Mouse (Mus musculus) gastrocnemius, postnatal 10 days (tissue): ENCODE results near the gene Rnf10. TPM values are rescaled to one million over a fixed set of nuclear protein-coding genes. Genes with fewer than 3 reads are reported as not detected.

Experiments used
- DNase-seq: peaks from one replicate; pipeline ENCODE4 v3.0.0; 2021; ENCODE audit warnings: mixed read lengths
- total RNA-seq, 2 experiments: library from RNA; stranded (reverse); gene quantifications; 2 replicates each; pipeline ENCODE4 v1.2.3; 2021

Rnf10 gene
- total RNA-seq, 2 experiments from 2014 or later = 220 to 226 TPM

- DNase-seq = peak; percentile 96
Measured at GRCm38 (mm10) chr5:115235786-115236263, 36.9 kb downstream of the Rnf10 start, which contains the start of gene Pop5. Gene Pop5, plus strand, starts transcription at chr5:115235836.

DNA sequence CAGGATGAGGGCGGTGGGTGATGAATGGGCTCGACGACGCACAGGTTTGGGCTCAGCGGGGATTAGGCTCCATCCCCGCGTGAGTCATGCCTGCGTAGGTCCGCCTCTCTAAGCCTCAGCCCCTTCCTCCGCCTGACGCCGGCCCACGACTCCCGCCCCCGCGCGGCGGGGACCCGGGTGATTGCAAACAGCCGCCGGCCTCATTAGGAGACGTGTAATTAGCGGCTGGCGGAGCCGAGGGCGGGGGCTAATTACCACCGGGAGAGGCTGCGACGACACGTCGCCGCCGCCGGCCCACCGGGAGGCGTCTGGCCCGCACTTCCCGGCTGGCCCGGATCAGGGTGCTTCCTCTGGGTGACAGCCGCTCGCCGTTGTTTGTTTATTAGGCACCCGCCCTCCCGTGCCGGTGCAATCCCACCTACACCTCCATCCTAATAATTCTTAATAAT is 37.4 kb downstream of the Rnf10 start:
- peak; percentile 51 for DNase-seq

DNA sequence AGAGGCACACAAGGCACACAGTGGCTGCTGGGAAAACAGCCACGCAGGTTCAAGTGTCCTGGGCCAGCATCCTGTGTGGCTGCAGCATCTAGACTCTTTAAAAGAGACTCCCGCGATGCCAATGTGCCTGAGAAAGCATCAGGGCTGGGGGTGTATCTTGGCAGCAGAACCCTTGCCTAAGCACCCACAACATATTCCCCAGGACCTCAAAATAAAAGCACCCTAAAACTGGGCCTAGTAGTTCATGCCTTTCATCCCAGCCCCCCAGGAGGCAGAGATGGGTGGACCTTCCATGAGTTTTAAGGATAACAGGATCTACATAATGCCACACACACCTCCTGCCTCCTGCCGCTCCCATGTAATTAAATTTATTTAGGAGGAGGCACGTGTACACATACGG is 38.2 kb downstream of the Rnf10 start:
- no peak for DNase-seq

DNA sequence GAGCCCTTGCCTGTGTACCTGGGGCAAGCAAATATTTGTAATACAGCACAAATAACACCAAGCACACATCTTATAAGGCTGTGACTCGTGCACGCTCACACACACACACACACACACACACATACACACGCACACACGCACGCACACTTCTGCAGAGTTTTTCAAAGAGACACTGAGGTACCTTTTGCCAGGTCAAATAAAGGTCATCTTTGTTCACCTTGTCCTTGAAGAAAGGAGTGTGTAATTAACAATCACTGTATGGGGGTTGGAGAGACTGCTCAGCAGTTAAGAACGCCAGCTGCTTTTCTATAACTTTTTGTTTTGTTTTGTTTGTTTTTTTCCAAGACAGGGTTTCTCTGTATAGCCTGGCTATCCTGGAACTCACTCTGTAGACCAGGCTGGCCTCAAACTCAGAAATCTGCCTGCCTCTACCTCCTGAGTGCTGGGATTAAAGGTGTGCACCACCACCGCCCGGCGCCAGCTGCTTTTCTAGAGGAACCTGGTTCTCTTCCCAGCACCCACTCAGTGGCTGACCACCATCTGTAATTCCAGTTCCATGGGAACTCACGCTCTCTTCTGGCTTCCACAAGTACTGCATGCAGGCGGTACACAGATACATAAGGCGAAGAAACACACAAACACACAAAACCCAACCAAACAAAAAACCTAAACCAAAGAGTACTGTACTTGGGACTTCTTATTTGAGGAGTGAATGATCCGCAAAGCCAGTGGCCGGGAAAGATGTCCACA is 39.5 kb downstream of the Rnf10 start:
- DNase-seq = no peak

DNA sequence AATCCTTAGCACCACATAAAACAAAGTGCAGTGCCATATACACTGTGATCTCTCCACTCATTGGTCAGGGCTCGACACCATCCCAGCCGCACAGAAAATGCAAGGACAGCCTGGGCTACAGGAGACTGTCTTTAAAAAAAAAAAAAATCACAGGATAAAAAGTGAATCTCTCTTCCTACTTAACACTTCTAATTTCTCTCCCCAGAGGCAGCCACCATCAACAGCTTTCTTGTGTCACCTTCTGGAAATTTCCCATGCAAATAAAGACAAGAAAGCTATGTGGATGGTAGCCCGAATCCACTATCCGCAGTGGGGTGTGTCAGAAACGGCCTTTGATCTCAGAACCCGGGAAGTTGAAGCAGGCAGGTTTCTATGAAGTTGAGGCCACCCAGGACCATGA is 40.2 kb downstream of the Rnf10 start:
- DNase-seq = no peak

- no peak for DNase-seq
Measured at GRCm38 (mm10) chr5:115231552-115232120, 41.1 kb downstream of the Rnf10 start.

DNA sequence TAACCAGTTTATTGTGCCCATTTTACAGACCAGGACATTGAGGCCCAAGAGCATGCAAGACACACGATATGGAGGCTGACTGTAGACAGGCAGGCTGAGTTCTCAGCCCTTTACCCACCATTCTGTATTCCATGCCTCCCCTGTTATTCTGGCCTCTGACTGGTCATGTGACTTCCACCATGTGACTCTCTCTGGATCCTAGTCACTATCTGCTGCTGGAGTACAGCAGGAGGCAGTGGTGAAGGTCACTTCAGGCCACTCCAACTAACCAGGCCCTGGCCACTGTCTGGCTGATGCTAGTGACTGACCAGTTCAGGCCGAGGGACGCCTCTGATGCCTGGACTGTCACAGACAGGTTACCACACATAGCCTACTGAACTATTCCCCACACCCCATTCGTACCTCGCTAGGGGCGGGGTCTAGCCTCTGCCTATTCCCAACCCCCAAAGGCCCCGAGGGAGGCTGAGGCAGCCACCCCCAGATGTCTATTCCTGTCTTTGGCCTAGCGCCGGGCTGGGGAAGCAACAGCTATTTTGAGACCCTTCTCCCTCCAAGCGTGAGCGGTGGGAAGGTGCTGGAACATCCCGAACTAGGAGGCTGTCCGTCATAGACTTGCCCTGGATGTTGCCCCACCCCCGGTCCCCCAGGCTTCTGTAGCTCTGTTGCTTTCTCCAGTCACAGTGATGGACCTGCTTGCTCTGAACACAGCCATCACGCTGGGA is 41.7 kb downstream of the Rnf10 start:
- DNase-seq = no peak

GRCm38 (mm10) chr5:115222485-115222884 is 50.2 kb downstream of the Rnf10 start:
- DNase-seq = no peak

DNA sequence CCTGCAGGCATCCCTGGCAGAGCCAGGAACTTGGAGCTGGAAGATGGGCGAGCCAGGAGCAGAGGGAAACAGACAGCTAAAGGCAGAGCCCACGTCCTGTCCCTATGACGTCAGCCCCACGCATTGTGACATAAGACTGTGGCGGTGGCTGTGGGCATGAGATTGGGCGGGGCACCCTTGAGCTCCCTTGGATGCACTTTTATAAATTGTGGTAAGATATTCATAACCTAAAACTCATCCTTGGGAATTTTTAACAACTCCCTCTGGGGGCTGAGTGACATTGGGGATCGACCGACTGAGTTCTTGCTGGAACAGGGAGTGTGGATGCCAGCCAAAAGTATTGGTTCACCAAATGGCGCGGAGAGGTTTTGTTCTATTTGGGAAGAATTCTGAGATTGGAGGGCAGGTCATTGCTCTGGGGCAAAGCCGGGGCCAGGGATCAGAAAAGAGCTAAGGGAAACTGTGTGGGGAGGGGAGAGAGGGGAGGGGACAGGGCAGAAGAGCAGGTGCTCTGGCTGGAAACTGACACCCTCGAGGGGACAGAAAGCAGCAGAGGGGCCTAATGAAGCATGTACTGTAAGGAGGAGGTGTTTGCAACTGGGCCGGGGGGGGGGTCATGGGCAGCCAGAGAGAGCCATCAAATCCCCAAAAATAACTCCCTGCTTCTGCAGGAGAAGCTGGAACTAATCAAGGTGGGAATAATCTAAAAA is 51.6 kb downstream of the Rnf10 start:
- no peak for DNase-seq

- no peak for DNase-seq
Measured at GRCm38 (mm10) chr5:115217998-115218397, 54.7 kb downstream of the Rnf10 start.

- no peak for DNase-seq
Measured at GRCm38 (mm10) chr5:115215273-115216185, 57.2 kb downstream of the Rnf10 start.

DNA sequence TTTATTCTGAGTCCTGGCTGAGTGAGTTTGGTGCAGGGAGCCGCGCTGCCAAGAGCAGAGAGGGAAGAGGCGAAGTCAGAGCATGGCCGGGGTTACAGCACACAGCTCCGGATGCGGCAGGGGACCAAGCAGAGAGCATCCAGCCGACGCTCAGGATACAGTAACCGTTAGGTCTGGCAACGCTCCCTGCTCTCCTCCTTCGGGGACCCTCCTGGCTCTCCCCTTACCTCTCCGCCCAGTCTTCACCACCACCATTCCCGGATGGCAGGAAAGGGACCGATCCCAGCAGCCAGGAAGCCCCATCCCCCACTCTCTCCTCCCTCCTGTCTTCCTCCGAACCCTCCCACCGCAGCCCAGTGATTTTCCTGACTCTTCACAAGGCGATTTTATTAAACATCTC is 57.8 kb downstream of the Rnf10 start:
- peak; percentile 31 for DNase-seq

GRCm38 (mm10) chr5:115212861-115213260 is 59.8 kb downstream of the Rnf10 start:
- no peak for DNase-seq

GRCm38 (mm10) chr5:115212451-115212850 is 60.2 kb downstream of the Rnf10 start:
- no peak for DNase-seq

DNA sequence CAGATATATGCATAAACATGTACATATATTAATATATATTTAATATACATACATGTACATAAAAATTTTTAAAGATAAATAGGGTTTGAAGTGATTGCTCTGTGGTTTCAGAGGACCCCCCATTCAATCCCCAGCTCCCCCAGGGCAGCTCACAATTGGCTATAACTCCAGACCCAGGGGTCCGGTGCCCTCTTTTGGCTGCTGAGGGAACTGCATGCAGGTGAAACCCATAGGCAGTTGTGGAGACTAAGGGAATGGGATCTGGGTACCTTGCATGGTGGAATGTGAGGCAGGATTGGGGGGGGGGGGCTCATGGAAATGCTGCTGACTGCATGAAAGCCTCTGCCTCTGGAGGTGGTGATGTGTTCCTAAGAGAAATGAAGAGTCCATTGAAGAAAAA is 62.3 kb downstream of the Rnf10 start:
- DNase-seq = no peak

DNA sequence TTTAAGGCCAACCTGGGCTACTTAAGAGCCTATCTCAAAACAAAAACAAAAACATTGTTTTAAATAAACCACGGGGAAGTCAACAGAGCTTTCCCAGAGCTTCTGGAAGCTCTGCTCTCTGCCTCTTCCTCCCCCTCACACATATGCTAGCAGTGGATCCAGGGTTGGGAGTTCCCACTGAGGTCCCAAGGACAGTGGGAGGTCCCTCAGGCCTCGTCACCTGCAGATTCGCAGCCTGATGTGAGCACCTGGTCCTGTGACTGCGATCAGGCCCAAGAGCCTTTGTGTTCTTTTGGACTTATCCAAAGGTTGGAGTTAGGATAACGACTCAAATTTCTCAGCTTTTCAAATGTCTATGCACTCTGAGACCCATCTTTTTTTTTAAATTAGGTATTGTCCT is 64.1 kb downstream of the Rnf10 start:
- DNase-seq = no peak

DNA sequence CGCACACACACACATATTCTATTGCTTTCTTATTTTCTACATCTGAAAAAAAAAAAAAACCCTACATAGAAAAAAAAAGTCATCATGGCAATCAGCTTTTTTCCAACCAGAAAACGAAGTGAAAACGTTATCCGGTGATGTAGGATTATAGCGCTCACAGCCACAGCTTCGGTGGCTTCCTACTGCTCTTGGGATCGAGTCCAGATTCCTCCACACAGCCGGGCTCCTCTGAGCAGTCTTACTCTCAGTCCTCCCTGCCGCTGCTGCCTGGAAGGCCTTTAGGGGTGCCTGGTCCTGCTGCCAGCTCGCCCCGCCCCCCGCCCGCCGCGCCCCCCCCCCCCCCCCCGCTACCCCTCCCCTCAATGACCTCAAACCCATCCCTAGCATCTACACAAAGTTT is 64.8 kb downstream of the Rnf10 start:
- DNase-seq = no peak

- no peak for DNase-seq
Measured at GRCm38 (mm10) chr5:115207244-115207643, 65.5 kb downstream of the Rnf10 start.

GRCm38 (mm10) chr5:115204562-115205311 is 68.0 kb downstream of the Rnf10 start:
- DNase-seq = peak; percentile 46

DNA sequence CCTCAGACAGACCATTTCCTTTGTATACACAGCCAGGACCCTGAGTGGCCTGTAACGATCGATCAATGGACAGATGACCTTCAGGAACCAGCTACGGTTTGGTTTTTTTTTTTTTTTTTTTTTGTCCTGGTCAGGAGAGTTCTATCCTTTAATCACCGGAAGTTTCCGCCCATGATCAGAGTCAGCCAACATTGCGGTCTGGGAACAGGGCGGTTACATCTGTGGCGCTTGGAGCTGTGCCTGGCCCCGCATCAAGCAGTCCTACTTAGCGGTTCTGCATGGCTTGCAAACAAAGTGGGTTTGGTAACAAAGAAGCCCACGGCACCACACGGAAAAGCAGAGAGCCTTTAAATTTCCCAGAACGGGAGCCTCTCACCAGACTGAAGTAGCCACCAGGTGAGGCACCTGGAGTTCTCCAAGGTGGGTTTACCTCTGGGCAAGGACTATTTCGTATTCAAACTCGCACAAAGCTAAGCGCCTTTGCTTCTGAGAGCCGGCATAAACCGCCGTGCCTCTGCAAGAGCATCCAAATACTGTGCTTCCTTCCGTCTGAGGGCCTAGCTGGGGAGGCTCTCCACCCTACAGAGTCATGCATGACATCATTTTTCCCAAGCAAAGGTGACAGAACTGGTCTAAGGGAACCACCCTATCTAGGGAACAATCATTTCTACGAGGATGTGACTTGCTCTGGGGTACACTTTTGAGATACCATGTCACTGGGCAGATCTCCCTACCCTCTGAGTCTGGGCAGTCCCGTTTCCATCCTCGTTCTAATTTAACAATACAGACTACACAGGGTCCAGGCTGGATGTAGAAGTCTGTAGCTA is 68.8 kb downstream of the Rnf10 start:
- no peak for DNase-seq
